Mouse (Mus musculus) cerebellum, adult 9-11 months (tissue): ENCODE data around the gene Ghdc.

Experiments
- DNase-seq: peaks from one replicate; pipeline ENCODE4 v3.0.0; 2022

Ghdc gene

DNA sequence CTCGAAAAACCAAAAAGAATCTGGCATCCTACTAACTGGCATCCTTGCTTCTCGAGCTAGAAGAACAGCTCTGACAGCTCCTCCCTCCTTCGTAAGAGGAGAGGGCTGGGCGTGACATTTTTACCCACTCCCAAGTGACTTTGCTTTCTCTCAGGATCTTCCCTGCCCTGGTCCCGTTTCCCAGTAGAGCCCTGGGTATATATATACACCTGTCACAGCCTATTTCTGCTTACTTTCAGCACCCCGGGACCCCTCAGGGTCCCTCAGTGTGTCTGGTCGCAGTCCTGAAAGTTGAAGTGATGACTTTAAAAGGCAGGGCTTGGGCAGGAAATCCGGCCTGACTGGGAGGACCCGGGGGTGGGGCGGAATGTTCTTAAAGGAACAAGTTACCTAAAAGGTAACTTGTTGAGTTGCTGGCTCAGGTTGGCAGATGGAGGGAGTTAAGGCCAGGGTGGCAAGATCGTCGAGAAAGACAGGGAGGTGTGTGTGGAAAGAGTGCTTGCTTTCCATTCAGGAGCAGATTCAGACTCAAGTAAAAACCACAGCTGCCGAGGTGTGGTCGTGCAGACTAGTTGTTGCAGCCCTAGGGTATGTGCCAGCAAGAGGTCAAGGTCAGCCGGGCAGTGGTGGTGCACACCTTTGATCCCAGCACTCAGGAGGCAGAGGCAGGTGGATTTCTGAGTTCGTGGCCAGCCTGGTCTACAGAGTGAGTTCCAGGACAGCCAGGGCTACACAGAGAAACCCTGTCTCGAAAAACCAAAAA, at the start of gene Ghdc:
Gene Ghdc, minus strand, starts transcription at position 312 of the 763 bp plus-strand sequence.
- DNase-seq = peak; percentile 69

DNA sequence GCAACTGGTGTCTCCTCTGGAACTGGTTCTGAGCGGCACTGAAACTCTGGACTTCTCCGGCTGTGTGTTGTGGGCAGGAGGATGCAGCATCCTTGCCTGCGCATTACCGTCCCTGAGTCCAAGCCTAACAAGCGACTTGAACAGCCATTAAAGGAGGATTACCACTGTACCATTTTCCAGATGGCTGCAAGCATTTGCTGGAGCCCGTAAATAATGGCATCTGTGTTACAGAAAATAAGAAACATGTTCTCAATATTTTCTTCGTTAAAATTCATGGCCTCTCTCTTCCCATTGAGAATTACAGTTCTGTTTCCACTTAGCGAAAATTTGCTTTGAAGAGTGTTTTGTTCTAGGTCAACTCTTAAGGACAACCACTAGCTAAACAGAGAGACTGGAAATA, 49.3 kb upstream of the Ghdc start:
- no peak for DNase-seq

DNA sequence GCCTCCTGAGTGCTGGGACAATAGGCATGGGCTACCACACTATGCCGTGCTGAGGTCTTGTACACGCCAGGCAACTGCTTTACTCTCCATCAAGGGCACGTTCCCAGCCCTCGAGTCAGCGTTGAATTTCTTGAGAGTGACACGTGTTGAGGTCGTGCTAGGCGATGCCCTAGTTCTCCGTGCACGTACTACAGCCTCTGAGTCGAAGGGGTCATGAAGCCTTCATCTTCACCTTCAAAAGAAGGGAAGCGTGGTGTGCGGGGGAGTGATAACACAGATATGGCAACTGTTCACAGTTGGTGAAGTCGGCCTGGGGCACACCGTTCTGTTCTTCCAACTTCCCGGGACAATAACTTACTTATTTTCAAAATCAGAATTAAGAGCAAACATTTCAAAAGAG, 48.9 kb upstream of the Ghdc start:
- DNase-seq = no peak

DNA sequence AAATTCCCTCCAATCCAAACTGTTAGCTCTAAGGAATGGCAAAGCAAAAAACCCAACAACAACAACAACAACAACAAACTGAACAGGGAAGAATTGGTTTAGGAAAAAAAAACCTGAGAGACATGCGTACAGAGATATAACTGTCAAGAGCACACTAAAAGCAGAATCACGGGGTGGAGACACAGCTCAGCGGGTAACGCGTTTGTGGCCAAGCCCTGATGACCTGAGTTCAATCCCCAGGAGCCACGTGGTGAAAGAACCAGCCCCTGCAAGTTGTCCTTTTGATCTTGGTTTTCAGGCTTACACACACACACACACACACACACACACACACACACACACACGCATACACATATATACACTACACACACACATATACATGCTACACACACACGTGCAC, 48.3 kb upstream of the Ghdc start:
- DNase-seq = no peak

DNA sequence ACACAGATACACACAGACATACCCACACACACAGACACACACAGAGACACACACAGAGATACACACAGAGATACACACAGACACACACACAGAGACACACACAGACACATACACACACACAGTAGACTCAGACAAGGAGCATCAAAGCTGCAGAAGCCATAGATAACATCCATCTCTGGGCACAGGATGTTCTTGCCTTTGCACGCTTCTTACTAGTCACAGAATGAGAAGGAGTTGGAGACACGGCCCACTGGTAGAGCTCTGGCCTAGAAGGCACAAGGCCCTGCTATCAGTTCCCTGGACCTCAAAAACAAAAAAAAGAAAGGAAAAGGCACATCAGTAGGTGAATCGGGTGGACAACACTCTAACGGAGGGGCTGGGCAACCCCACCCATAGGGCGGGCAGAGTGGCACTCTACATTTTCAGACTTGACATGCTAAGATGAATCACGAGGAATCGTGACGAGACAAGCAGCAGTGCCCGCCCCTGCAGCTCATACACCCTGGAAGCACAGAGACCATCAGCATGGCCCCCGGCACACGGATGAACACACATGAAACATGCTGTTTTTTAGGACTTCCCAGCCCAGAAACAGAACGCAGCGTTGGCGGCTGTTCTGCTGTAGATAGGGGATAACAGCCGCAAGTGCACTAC, 47.7 kb upstream of the Ghdc start:
- DNase-seq = no peak

GRCm38 (mm10) chr11:100817311-100817710, 46.6 kb upstream of the Ghdc start:
- DNase-seq = peak; percentile 85

GRCm38 (mm10) chr11:100816801-100817200, 46.0 kb upstream of the Ghdc start:
- peak; percentile 80 for DNase-seq

DNA sequence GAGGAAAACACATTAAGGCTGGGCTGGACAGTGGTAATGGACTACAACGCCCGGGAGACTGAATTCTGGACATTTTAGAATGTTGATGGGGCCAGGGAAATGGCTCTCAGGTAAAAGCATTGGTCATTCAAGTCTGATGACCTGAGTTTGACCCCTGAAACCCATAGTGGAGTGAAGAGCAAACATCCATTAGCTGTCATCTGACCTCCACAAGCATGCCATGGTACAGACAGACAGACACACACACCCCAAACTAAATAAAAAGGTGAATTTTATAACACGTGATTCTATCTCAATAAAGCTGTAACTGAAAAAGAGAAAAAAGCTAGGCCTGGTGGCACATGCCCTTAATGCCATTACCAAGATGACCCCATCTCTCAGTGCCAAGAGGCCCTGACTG, 45.6 kb upstream of the Ghdc start:
- DNase-seq = no peak

DNA sequence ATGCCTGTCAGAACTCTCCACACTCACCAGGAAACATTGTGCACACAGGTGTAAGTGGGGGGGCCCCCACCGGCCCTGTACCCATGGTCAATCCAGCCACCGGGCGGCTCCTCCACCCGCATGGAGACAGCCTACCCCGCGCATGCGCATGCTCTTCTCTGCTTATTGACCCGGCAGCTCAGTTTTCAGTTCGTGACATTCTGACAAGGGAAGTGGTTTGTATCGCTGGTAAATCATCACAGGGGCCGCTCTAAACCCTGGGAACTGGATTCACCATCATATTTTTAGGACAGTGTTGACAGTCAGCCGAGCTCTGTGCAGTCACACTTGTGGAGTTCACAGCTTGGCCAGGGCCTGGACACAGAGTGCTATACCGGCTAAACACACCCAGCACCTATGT, 43.7 kb upstream of the Ghdc start:
- peak; percentile 59 for DNase-seq

DNA sequence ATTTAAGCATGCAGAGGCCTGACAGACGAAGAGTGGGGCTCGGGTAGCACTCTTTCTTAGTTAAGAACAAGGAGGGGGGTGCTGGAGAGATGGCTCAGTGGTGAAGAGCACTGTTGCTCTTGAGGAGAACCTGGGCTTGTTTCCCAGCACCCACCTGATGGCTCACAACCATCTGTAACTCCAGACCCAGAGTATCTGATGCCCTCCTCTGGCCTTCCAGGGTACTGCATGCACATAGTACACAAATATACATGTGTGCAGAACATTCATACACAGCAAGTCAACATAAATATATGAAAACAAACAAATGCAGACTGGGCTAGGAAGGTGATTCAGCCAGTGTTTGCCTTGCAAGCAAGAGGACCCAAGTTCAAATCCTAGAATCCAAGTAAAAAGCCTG, 40.4 kb upstream of the Ghdc start:
- DNase-seq = no peak

- DNase-seq = no peak
These were observed 39.8 kb upstream of the Ghdc start for GRCm38 (mm10) chr11:100810516-100810915.

DNA sequence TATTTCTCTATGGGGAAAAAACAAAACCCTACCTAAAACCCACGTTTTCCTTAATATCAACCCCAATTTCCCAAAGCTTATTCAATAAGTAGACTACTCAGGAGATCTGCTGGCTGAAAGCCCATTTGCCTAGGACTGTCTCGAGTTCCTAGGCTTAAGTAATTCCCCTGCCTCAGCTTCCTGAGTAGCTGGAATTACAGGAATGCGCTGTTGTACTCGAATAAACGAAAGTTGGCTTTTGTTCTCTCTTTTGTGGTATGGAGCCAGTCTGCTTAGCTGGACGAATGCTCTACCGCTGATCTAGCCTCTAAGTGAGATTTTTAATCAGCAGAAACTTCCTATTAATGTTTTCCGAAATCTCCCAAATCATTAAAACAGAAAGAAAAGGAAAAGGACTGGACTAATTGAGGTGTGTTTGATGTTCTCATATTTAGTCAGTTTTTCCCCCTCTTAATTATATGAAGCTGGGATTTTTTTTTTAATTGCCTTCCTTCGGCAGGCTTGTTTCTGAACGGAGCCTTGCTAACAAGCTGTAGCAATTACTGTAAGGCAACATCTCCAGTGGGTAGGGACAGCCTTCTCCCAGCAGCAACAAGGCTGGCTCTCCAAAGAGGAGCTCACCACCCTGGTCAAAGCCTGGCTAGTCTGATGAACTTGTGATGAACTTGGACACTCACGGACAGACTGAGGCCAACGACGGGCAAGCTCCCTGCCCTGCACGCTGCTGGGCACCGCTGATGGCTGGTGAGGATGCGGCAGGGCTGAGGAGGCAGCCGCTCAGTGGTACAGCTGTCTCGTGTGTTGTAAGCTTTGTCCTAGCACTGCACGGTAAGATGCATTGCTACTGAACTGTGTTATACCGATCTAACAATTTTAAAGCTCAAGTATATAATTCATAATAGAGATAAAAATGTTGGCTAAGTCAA, 35.9 kb upstream of the Ghdc start:
- DNase-seq = no peak

DNA sequence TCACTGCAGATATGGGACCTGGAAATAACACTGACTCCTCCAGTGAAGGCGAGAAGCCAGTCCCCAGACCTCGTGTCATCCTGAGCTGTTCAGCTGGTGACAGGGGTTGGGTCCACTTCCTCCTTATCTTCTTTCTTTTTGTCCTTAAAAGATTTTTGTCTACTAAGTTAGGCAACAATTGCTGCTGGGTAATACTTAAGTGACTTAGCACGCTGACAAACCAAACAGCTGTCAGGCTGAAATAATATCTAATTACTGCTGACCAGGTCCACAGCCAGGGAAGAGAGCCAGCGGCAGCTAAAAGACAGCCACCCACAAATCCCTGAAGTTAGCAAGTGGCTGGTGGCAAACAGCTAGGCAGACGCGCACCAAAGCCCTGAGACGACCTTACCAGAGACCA, 34.8 kb upstream of the Ghdc start:
- DNase-seq = no peak

GRCm38 (mm10) chr11:100804409-100804808, 33.7 kb upstream of the Ghdc start:
- no peak for DNase-seq

- DNase-seq = no peak
These were observed 28.7 kb upstream of the Ghdc start for GRCm38 (mm10) chr11:100799426-100799825.

DNA sequence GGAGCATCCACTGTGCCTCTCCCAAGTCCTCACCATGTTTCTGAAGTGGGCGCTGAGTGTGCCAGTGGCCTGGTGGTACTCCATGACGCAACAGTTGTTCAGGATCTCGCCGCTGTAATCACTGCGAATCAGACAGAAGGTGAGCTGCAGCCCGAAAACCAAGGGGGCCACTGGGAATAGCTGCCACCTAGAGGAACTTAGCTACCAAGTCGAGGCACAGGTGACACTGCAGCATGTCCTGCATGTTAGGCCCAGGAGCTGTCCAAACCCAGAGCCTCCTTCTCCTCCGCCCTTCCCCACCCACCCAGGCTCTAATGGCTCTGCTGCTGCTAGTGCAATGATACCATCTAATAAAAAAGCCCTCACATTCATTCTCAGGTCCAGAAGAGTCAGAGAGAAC, 25.8 kb upstream of the Ghdc start:
- DNase-seq = no peak

DNA sequence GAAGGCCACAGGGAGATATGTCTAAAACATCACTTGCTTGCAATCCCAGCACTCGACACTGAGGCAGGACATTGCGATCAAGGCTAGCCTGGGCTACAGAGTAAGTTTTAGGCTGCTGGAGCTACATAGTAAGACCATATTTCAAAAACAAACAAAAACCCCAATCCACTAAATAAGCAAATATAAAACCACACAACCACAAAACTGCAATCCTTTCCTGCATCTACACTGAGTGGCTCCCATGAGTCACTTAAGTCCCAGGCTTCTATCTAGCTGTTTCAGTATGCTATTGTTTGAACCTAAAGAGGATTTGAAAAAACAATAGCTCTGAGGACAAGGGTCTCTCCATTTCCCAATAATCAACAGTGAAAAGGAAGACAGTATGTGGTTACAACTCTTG, 24.6 kb upstream of the Ghdc start:
- no peak for DNase-seq

DNA sequence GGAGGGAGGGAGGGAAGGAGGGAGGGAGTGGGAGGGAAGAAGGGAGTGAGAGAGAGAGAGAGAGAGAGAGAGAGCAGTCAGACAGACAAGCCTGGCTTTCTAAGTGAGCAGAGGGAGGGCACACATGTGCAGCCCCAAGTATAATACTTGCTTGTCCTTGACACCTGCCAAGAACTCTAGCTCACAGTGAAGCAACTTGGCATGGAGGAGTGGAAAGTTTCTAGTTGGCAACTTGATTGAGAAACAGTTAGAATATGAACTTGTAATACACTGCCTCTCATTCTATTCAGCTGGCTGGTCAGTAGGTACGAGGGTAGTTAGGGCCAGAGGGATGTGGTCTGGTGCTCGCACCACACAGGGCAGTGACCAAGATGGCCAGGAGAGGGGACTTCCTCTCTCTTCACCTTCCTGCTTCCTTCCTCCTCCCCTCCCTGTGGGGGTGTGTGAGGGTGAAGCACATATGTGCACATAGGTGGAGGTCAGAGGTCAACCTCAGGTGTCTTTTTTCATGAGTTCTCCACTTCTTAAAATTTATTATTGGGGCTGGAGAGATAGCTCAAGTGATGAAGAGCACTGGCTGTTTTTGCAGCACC, 20.8 kb upstream of the Ghdc start:
- DNase-seq = no peak

DNA sequence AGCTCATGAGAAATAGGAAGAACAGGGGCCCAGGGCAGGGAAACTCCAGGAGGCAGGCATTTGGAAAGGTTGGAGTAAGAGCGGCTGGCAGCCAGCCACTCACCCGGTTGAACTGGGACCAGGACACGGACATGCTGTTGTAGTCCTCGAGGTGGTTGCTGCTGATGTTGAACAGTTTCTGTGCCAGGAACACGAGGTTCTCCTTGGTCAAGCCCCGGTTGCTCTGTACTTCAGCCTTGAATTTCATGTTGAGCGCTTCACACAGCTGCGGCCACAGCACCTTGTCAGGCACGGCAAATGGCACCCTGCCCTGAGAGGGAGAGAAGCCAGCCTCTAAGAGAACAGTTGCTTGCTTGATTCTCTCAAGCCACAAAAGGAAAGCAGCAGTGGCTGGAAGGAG, 19.9 kb upstream of the Ghdc start:
- peak; percentile 73 for DNase-seq

- no peak for DNase-seq
These were observed 18.9 kb upstream of the Ghdc start for GRCm38 (mm10) chr11:100789702-100790101.

DNA sequence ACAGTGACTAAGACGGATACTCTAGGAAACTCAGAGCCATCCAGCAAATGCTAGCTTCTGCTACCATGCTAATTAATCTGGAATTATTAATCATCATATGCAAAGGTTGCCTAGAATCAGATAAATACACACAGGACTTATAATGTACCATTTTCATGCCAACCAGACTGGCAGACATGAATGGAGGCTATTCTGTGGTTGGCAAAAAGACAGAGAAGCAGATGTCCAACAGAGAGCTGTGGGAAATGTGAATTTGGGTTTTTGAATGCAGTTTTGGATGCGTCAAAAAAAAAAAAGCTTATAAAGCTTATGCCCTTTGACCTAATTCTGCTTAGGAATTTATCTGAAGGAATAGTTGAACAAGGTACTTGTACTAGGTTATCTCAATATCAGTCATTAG, 15.0 kb upstream of the Ghdc start:
- DNase-seq = no peak

DNA sequence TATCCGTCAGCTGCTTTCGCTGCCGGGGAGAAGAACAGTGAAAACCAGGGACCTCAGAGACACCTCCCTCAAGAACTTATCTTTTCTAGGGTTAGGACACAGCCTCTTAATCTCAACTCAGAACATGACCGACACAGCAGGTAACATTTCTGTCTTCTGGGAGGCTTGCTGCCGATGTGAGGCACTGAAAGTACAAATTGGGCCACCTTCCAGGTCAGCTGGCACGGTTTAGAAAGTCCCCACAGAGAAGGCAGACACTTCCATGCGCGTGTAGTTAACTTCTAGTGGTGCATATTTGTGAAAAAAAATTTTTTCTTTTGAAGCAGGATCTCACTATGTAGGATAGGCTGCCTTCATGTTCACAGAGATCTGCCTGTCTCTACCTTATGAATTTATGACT, 13.5 kb upstream of the Ghdc start:
- no peak for DNase-seq

- DNase-seq = no peak
These were observed 11.8 kb upstream of the Ghdc start for GRCm38 (mm10) chr11:100782568-100782967.
